Mouse (Mus musculus) lung, postnatal 10 days (tissue): ENCODE data around the gene Slc38a9.
A peak's percentile ranks its signal among the peaks of the same experiment; 100 is the strongest.

Source experiments
- DNase-seq: peaks from one replicate; pipeline ENCODE4 v3.0.0; 2021

The Slc38a9 gene

GRCm38 (mm10) chr13:112660574-112661381 is at the start of gene Slc38a9:
Slc38a9 (plus strand) TSS chr13:112660751.
- DNase-seq = peak; percentile 96

GRCm38 (mm10) chr13:112621592-112621991 is 39.0 kb upstream of the Slc38a9 start:
- DNase-seq = no peak

- DNase-seq = no peak
Observed at GRCm38 (mm10) chr13:112623656-112624055, 36.9 kb upstream of the Slc38a9 start.

GRCm38 (mm10) chr13:112624622-112625021 is 35.9 kb upstream of the Slc38a9 start:
- no peak for DNase-seq

GRCm38 (mm10) chr13:112625566-112625965 is 35.0 kb upstream of the Slc38a9 start:
- DNase-seq = no peak

- DNase-seq = no peak
Observed at GRCm38 (mm10) chr13:112635174-112635837, 25.2 kb upstream of the Slc38a9 start.

- no peak for DNase-seq
Observed at GRCm38 (mm10) chr13:112636498-112636897, 24.1 kb upstream of the Slc38a9 start.

GRCm38 (mm10) chr13:112639111-112639510 is 21.4 kb upstream of the Slc38a9 start:
- no peak for DNase-seq

GRCm38 (mm10) chr13:112642897-112643296 is 17.7 kb upstream of the Slc38a9 start:
- DNase-seq = no peak

- no peak for DNase-seq
Observed at GRCm38 (mm10) chr13:112644996-112645395, 15.6 kb upstream of the Slc38a9 start.

GRCm38 (mm10) chr13:112645529-112646186 is 14.9 kb upstream of the Slc38a9 start:
- no peak for DNase-seq

- DNase-seq = no peak
Observed at GRCm38 (mm10) chr13:112651183-112651582, 9.4 kb upstream of the Slc38a9 start.

GRCm38 (mm10) chr13:112652205-112652604 is 8.3 kb upstream of the Slc38a9 start, which contains the start of gene Ddx4:
Ddx4 (minus strand) TSS chr13:112652475.
- DNase-seq = no peak

- DNase-seq = no peak
Observed at GRCm38 (mm10) chr13:112659986-112660573, 471 bp upstream of the Slc38a9 start.

GRCm38 (mm10) chr13:112661687-112662086 is 1.1 kb downstream of the Slc38a9 start:
- DNase-seq = no peak

GRCm38 (mm10) chr13:112666433-112667024 is 6.0 kb downstream of the Slc38a9 start:
- DNase-seq = no peak

- no peak for DNase-seq
Observed at GRCm38 (mm10) chr13:112667215-112667614, 6.7 kb downstream of the Slc38a9 start.

- peak; percentile 13 for DNase-seq
Observed at GRCm38 (mm10) chr13:112671708-112672107, 11.2 kb downstream of the Slc38a9 start.

- DNase-seq = no peak
Observed at GRCm38 (mm10) chr13:112672797-112673196, 12.2 kb downstream of the Slc38a9 start.

- peak; percentile 82 for DNase-seq
Observed at GRCm38 (mm10) chr13:112673899-112674447, 13.4 kb downstream of the Slc38a9 start.

GRCm38 (mm10) chr13:112678154-112678553 is 17.6 kb downstream of the Slc38a9 start:
- DNase-seq = no peak

- no peak for DNase-seq
Observed at GRCm38 (mm10) chr13:112683312-112683711, 22.8 kb downstream of the Slc38a9 start.
